Mouse (Mus musculus): ENCODE data around the gene 1700012B09Rik.

Gene 1700012B09Rik

DNA sequence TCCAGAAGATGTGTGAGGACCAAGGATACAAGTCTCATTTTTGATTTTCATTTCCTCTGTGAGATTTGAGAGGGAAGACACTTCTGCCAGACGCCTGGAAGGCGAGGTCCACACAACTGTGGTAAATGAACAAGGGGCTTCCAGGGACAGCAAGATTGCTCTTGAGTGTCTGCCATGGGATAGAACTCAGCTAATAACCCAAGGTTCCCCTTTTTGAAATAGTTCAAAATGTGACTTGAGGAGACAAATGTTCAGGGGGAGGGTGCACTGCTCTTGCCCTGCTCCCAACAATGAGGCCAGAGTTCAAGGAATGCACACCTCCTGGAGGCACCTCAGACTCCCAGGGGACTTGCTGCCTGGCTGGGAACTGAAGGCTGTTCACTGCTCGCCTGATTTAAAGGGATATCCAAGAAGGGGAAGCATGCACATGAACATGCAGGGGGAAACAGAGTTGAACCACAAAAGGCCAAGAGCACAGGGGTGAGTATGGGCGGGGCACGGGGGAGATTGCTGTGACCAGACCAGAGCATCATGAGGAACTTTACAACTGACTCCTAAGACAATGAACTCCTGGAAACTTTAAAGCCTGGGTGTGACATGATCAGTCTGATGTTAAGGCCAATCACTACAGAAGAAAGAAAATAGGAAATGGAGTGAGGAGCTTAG is 45.9 kb downstream of the 1700012B09Rik start:
- Histone ChIP-seq H3K4me3 (replicated peaks; ENCODE audit: low read length) (no peak overlapping the region), H3K9me3 (ENCODE audit: low read length) (no peaks in the 10 kb centered on the region), H3K4me1 (replicated peaks; ENCODE audit: low read depth, low read length) (peaks cover 7% of the 10 kb centered on the region; the same call in 1 of the 2 replicates), H3K27me3 (ENCODE audit: insufficient read depth, low read length) (no peaks in the 10 kb centered on the region; the same call in 1 of the 2 replicates), H3K36me3 (ENCODE audit: insufficient read depth, low read length) (0 out of 2 replicates have a peak, but pooled peaks cover 4% of the 10 kb centered on the region)
- TF ChIP-seq POU5F1 (IDR thresholded peaks at IDR 0.05; ENCODE audit: borderline replicate concordance, low read length) = no peak
- TF ChIP-seq CTCF (conservative IDR thresholded peaks at IDR 0.05; ENCODE audit: low read length) = no peak
- no peak for TF ChIP-seq NANOG (IDR thresholded peaks at IDR 0.05; ENCODE audit: borderline replicate concordance, low read length)

DNA sequence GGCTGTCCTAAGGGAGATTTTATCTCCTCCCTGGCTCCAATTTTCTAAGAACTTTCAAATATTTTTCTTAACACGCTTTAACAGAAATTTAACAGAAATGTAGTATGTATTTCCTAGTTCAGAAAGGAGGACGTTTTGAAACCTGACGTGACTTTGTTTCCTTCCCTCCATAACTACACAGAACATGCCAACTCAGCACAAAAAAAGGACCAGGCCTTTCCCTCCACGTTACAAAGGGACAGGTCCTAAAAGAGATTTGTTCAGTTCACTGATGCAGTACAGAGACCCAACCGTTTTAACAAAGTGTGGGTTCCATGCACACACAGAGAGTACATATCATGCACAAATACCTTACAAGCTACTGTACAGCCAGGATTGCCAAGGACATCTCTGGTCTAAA is 49.2 kb downstream of the 1700012B09Rik start:
- Histone ChIP-seq H3K4me3 (replicated peaks; ENCODE audit: low read length) (no peak overlapping the region), H3K36me3 (ENCODE audit: insufficient read depth, low read length) (0 out of 2 replicates have a peak, but pooled peaks cover 2% of the 10 kb centered on the region), H3K4me1 (replicated peaks; ENCODE audit: low read depth, low read length) (peaks cover 3% of the 10 kb centered on the region; the same call in 1 of the 2 replicates), H3K9me3 (ENCODE audit: low read length) (no peaks in the 10 kb centered on the region), H3K27me3 (ENCODE audit: insufficient read depth, low read length) (no peaks in the 10 kb centered on the region; the same call in 1 of the 2 replicates)
- TF ChIP-seq CTCF (conservative IDR thresholded peaks at IDR 0.05; ENCODE audit: low read length) (no peak), NANOG (IDR thresholded peaks at IDR 0.05; ENCODE audit: borderline replicate concordance, low read length) (no peak), POU5F1 (IDR thresholded peaks at IDR 0.05; ENCODE audit: borderline replicate concordance, low read length) (no peak)

DNA sequence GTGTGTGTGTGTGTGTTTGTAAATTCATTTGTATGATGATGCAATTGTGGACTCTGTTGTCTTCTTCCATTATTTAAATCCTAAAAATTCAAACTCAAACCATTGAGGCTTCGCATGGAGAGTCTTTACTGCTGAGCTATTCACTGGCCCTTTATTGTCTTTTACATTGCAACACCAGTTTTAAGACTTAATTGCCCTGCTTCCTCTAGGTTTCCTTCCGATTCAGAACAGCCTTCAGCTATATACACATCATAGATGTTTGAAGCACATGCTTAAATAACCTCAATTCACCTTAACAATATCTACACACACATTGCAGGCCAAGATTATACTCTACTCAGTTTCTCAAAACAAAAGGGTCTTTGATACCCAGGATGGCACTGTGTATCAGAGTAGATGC is 50.4 kb downstream of the 1700012B09Rik start:
- TF ChIP-seq CTCF (conservative IDR thresholded peaks at IDR 0.05; ENCODE audit: low read length) (no peak), POU5F1 (IDR thresholded peaks at IDR 0.05; ENCODE audit: borderline replicate concordance, low read length) (no peak), NANOG (IDR thresholded peaks at IDR 0.05; ENCODE audit: borderline replicate concordance, low read length) (no peak)
- Histone ChIP-seq H3K9me3 (ENCODE audit: low read length) (no peaks in the 10 kb centered on the region), H3K4me3 (replicated peaks; ENCODE audit: low read length) (no peak overlapping the region), H3K27me3 (ENCODE audit: insufficient read depth, low read length) (no peaks in the 10 kb centered on the region), H3K4me1 (replicated peaks; ENCODE audit: low read depth, low read length) (peaks cover 6% of the 10 kb centered on the region; the same call in 1 of the 2 replicates), H3K36me3 (ENCODE audit: insufficient read depth, low read length) (no peaks in the 10 kb centered on the region)

DNA sequence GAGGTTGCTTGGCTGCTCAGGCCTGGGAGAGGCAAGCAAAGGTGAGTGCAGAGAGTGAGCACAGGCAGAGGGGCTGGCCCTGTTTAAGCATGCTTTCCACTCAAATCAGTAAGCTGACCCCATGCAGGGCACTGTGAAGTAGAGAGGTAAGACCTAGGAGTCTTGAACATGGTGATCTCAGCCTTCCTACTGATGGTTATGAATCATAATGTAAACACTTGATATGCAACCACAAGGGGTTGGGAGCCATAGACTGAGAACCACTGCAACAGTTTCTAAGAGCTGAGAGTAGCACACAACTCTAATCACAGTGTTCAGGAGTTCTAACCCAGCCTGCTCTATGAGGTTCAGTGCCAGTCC is 52.5 kb downstream of the 1700012B09Rik start:
- TF ChIP-seq POU5F1 (IDR thresholded peaks at IDR 0.05; ENCODE audit: borderline replicate concordance, low read length) (no peak), NANOG (IDR thresholded peaks at IDR 0.05; ENCODE audit: borderline replicate concordance, low read length) (no peak), CTCF (conservative IDR thresholded peaks at IDR 0.05; ENCODE audit: low read length) (no peak)
- peaks cover 6% of the 10 kb centered on the region; the same call in 1 of the 2 replicates for H3K4me1 ChIP-seq (replicated peaks; ENCODE audit: low read depth, low read length)
- no peaks in the 10 kb centered on the region for H3K36me3 ChIP-seq (ENCODE audit: insufficient read depth, low read length)
- no peaks in the 10 kb centered on the region for H3K27me3 ChIP-seq (ENCODE audit: insufficient read depth, low read length)
- no peaks in the 10 kb centered on the region for H3K9me3 ChIP-seq (ENCODE audit: low read length)
- no peak overlapping the region for H3K4me3 ChIP-seq (replicated peaks; ENCODE audit: low read length)

DNA sequence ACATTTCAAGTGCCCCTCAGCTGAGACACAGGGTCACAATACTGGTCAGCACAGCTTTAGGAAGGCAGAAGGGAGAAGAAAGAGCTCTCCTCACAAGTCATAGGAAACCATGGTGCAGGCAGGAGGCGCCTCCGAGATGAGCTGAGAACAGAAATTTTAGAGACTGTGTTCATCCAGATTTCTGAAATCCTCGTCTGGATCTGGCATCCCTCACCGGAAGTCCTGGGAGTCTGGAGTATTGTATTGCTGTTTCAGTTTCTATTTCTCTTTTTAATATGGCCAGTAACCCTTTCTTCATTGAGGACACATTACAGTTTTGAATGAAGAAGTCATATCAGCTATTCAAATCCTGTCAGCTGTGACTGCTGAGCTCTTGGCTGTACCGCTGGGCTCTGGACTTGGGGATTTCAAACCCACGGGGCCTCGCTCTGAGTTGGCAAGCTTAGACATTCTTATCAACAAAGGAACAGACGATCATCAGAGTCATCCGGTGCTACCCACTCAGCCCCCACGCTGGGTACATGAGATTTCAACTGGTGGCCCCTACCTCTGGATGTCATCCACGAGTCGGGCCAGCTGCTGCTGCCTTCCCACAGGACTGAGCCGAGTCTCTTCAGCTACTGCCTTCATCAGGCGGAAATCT is 53.0 kb downstream of the 1700012B09Rik start:
- peaks cover 6% of the 10 kb centered on the region; the same call in 1 of the 2 replicates for H3K4me1 ChIP-seq (replicated peaks; ENCODE audit: low read depth, low read length)
- H3K27me3 ChIP-seq (ENCODE audit: insufficient read depth, low read length) = no peaks in the 10 kb centered on the region
- no peak overlapping the region for H3K4me3 ChIP-seq (replicated peaks; ENCODE audit: low read length)
- H3K9me3 ChIP-seq (ENCODE audit: low read length) = no peaks in the 10 kb centered on the region
- H3K36me3 ChIP-seq (ENCODE audit: insufficient read depth, low read length) = no peaks in the 10 kb centered on the region
- no peak for TF ChIP-seq CTCF (conservative IDR thresholded peaks at IDR 0.05; ENCODE audit: low read length)
- no peak for TF ChIP-seq NANOG (IDR thresholded peaks at IDR 0.05; ENCODE audit: borderline replicate concordance, low read length)
- TF ChIP-seq POU5F1 (IDR thresholded peaks at IDR 0.05; ENCODE audit: borderline replicate concordance, low read length) = no peak

DNA sequence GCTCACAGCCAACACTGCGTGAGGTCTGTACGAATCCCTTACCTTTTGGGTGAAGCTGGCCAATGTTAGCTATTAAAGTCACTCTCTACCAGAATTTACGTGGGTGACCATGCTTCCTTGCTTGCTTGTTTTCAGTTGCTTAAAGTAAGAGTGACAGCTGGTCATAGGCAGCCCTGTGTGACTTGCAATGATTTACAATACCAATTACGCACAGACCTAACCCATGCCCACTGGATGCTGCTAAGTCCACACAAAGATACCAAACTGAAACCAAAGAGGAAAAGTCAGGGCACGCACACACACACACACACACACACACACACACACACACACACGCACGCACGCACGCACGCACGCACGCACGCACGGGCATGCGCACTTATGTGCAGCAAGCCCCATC is 55.6 kb downstream of the 1700012B09Rik start:
- Histone ChIP-seq H3K4me1 (replicated peaks; ENCODE audit: low read depth, low read length) (peaks cover 6% of the 10 kb centered on the region; the same call in 1 of the 2 replicates), H3K9me3 (ENCODE audit: low read length) (no peaks in the 10 kb centered on the region), H3K4me3 (replicated peaks; ENCODE audit: low read length) (no peak overlapping the region), H3K36me3 (ENCODE audit: insufficient read depth, low read length) (no peaks in the 10 kb centered on the region), H3K27me3 (ENCODE audit: insufficient read depth, low read length) (no peaks in the 10 kb centered on the region)
- TF ChIP-seq CTCF (conservative IDR thresholded peaks at IDR 0.05; ENCODE audit: low read length) = no peak
- TF ChIP-seq POU5F1 (IDR thresholded peaks at IDR 0.05; ENCODE audit: borderline replicate concordance, low read length) = no peak
- no peak for TF ChIP-seq NANOG (IDR thresholded peaks at IDR 0.05; ENCODE audit: borderline replicate concordance, low read length)

DNA sequence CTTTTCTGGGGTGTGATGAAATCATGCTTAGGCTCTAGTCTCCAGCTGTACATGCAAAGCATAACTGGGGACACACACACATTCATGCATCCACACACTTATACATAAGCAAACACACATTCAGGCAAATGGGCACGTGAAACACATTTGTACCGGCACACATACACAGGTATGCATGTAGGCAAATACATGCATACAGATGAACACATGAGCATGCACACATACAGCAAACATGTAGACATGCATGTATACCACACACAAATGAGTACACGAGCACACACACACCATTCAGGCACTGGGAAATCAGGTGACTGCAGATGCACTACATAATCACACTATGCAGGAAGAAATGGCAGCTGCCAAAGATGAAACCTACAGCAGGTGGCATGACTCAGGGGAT is 59.9 kb downstream of the 1700012B09Rik start:
- TF ChIP-seq NANOG (IDR thresholded peaks at IDR 0.05; ENCODE audit: borderline replicate concordance, low read length) (no peak), CTCF (conservative IDR thresholded peaks at IDR 0.05; ENCODE audit: low read length) (no peak), POU5F1 (IDR thresholded peaks at IDR 0.05; ENCODE audit: borderline replicate concordance, low read length) (no peak)
- Histone ChIP-seq H3K4me1 (replicated peaks; ENCODE audit: low read depth, low read length) (peaks cover under 1% of the 10 kb centered on the region), H3K27me3 (ENCODE audit: insufficient read depth, low read length) (no peaks in the 10 kb centered on the region), H3K36me3 (ENCODE audit: insufficient read depth, low read length) (no peaks in the 10 kb centered on the region), H3K4me3 (replicated peaks; ENCODE audit: low read length) (no peak overlapping the region), H3K9me3 (ENCODE audit: low read length) (no peaks in the 10 kb centered on the region)
